Mouse (Mus musculus) spleen, adult 2 months (tissue): Measurements from ENCODE around the gene Ndel1.

ENCODE experiments used
- CTCF ChIP-seq: fragments of 200-500 bp; IDR thresholded peaks from 2 replicates; pipeline ENCODE4 v1.5.1; 2011; ENCODE audit warnings: mild to moderate bottlenecking, inconsistent platforms; ENCODE audit not compliant: insufficient read depth, insufficient read length, insufficient replicate concordance; ENCODE audit errors: extremely low read depth
- POLR2A ChIP-seq: fragments of 200-500 bp; IDR thresholded peaks from 2 replicates; pipeline ENCODE4 v1.6.1; 2011; ENCODE audit warnings: low read depth, low read length, inconsistent platforms

- TF ChIP-seq POLR2A, result no peak
- no peak for TF ChIP-seq CTCF
Observed at GRCm38 (mm10) chr11:68892233-68892832, 20.7 kb upstream of the Ndel1 start.
